Mouse (Mus musculus) limb, embryonic 15.5 days (tissue): ENCODE data around the gene Mgat5. TPM values are rescaled to one million over a fixed set of nuclear protein-coding genes. Genes with fewer than 3 reads are reported as not detected.

Source experiments
- ATAC-seq: fragments of 200-750 bp; cut with Nextera tagmentation; 2 replicates; pipeline ENCODE4 v1.8.0; 2017; ENCODE audit warnings: low read depth, moderate TSS enrichment; ENCODE audit not compliant: insufficient number of reproducible peaks, low FRiP score, low TSS enrichment
- H3K27ac ChIP-seq: fragments of 300-500 bp; sonication (generic); 2 replicates; pipeline ENCODE4 v1.5.1; 2015; ENCODE audit warnings: moderate library complexity, mild to moderate bottlenecking, inconsistent platforms
- H3K27me3 ChIP-seq: fragments of 300-500 bp; sonication (generic); 2 replicates; pipeline ENCODE4 v1.6.1; 2015; ENCODE audit warnings: inconsistent platforms
- H3K36me3 ChIP-seq: fragments of 300-500 bp; sonication (generic); 2 replicates; pipeline ENCODE4 v1.6.1; 2015; ENCODE audit warnings: inconsistent platforms
- H3K4me1 ChIP-seq: fragments of 300-500 bp; sonication (generic); 2 replicates; pipeline ENCODE4 v1.6.1; 2015; ENCODE audit warnings: inconsistent platforms
- H3K4me2 ChIP-seq: fragments of 300-500 bp; sonication (generic); 2 replicates; pipeline ENCODE4 v1.6.1; 2015; ENCODE audit warnings: mild to moderate bottlenecking, inconsistent platforms
- H3K4me3 ChIP-seq: fragments of 300-500 bp; sonication (generic); 2 replicates; pipeline ENCODE4 v1.5.1; 2015; ENCODE audit warnings: mild to moderate bottlenecking, inconsistent platforms
- H3K9ac ChIP-seq: fragments of 300-500 bp; sonication (generic); 2 replicates; pipeline ENCODE4 v1.6.1; 2015; ENCODE audit warnings: inconsistent platforms
- H3K9me3 ChIP-seq: fragments of 300-500 bp; sonication (generic); 2 replicates; pipeline ENCODE4 v1.6.1; 2016; ENCODE audit warnings: inconsistent platforms
- WGBS: fragments of 180-500 bp; shearing (Covaris S2); methylation state at CpG from one replicate; pipeline ENCODE4 v1.1.7; 2015; 5-methylcytosine and 5-hydroxymethylcytosine counted together
- polyA plus RNA-seq: library from polyadenylated mRNA; unstranded; fragments of >200 nt; fragmentation: Nextera tagmentation; extraction: Ambion mirVana; gene quantifications from 2 replicates; pipeline ENCODE4 v1.2.1, GENCODE M21; 2015

Mgat5 gene
- polyA plus RNA-seq, 1 experiment from 2014 or later, result 6.7 TPM

DNA sequence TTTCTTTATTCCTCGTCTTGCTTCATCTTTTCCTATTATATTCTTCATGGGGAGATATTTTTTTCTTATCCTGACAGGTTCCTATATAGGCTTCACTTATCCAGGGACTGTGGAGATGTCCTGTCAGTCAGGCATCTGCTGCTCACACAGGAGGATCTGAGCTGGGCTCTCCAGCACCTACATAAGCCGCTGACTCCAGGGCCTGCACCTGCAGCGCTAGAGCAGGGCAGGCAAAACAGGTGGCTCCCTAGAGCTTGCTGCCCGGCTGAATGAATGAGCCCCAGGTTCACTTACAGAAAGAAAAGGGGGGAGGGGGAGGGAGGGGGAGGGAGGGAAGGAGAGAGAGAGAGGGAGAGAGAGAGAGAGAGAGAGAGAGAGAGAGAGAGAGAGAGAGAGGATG is 175.3 kb downstream of the Mgat5 start:
- Histone ChIP-seq H3K9me3 (no peaks in the 10 kb centered on the region), H3K9ac (no peak overlapping the region), H3K36me3 (peaks cover 9% of the 10 kb centered on the region), H3K4me1 (peaks cover 4% of the 10 kb centered on the region), H3K4me2 (no peak overlapping the region), H3K27me3 (no peaks in the 10 kb centered on the region), H3K4me3 (no peak overlapping the region), H3K27ac (no peak overlapping the region)
- no peak for ATAC-seq
- 37% methylated on average over 4 of the region's 4 CpGs for WGBS

DNA sequence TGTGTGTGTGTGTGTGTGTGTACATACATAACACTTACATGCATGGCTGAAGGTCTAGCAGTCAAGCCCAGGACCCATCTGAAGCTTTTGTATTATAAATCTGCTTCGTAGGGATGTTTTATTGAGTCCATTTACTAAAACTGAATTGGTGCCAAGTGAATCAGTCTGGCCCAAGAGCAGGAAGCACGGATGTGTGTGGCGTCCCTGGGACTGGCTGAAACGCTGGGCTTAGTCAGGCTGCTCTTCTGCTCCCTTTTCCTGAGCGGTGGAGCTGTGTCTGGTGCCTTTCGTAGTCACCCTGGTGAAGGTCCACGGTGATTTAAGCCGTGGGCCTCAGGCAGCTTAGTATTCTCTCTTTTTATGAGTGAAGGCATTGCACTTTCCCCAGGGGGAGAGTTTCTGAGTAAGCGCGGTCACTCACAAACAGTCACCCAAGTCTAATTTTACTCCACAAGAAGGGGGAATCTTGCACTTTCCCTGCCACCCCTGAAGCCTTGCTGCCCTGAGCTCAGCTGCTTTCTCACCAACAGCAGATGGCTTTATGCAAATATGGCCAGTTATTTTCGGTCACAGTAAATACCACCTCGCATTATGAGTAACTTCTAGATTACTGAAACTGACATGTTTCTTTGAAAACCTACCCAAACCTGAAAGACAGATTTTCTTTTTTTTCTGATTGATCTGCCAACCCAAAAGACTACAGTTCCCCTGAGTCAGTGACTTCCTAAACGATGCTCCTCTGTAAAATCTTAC is 176.1 kb downstream of the Mgat5 start:
- H3K4me1 ChIP-seq, result peaks cover 4% of the 10 kb centered on the region
- H3K4me2 ChIP-seq, result no peak overlapping the region
- H3K9ac ChIP-seq, result no peak overlapping the region
- no peak overlapping the region for H3K4me3 ChIP-seq
- ATAC-seq, result no peak
- no peak overlapping the region for H3K27ac ChIP-seq
- no peaks in the 10 kb centered on the region for H3K9me3 ChIP-seq
- no peaks in the 10 kb centered on the region for H3K27me3 ChIP-seq
- WGBS, result 53% methylated on average over 13 of the region's 13 CpGs
- H3K36me3 ChIP-seq, result peaks cover 12% of the 10 kb centered on the region

DNA sequence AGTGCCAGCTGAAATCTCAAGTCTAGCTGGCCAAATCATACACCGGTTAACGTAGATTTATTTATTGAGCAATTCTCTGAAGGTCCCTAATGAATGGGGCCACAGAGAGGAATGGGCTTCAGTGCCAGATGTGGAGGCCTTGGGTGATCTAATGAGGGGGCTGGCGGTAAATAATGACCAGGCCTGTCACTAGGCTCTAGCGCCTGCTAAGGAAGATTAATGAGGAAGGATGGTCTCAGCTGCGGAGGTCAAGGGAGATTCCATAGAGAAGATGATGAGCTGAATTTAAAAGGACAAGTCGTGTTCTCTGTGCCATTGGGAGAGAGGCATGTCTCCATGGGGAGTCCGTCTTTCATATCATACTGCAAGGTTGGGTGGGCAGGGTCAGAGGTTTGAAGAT is 178.3 kb downstream of the Mgat5 start:
- H3K4me1 ChIP-seq, result peaks cover 8% of the 10 kb centered on the region
- H3K27ac ChIP-seq, result no peak overlapping the region
- H3K27me3 ChIP-seq, result no peaks in the 10 kb centered on the region
- 65% methylated on average over 7 of the region's 7 CpGs for WGBS
- peaks cover 12% of the 10 kb centered on the region for H3K36me3 ChIP-seq
- no peak overlapping the region for H3K9ac ChIP-seq
- no peak for ATAC-seq
- no peak overlapping the region for H3K4me2 ChIP-seq
- H3K4me3 ChIP-seq, result no peak overlapping the region
- no peaks in the 10 kb centered on the region for H3K9me3 ChIP-seq

DNA sequence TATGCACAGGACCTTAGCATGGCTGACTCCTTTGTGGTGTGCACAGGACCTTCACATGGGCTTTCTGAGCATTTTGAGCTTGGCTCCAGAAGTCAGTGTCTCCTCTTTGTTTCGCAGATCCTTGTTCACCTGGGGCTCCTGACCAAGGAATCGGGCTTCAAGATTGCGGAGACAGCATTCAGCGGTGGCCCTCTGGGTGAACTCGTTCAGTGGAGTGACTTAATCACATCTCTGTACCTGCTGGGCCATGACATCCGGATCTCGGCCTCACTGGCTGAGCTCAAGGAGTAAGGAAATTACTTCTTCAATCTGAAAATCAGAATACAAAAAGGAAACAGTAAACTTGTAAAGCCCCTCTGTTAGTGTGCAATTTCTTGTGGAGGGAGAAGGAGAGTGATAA is 182.4 kb downstream of the Mgat5 start:
- H3K27ac ChIP-seq, result no peak overlapping the region
- ATAC-seq, result no peak
- 0 out of 2 replicates have a peak, but pooled peaks cover 5% of the 10 kb centered on the region for H3K9me3 ChIP-seq
- WGBS, result 68% methylated on average over 7 of the region's 7 CpGs
- H3K9ac ChIP-seq, result no peak overlapping the region
- H3K4me1 ChIP-seq, result peaks cover 11% of the 10 kb centered on the region
- peaks cover 39% of the 10 kb centered on the region for H3K36me3 ChIP-seq
- no peak overlapping the region for H3K4me3 ChIP-seq
- H3K27me3 ChIP-seq, result no peaks in the 10 kb centered on the region
- no peak overlapping the region for H3K4me2 ChIP-seq

DNA sequence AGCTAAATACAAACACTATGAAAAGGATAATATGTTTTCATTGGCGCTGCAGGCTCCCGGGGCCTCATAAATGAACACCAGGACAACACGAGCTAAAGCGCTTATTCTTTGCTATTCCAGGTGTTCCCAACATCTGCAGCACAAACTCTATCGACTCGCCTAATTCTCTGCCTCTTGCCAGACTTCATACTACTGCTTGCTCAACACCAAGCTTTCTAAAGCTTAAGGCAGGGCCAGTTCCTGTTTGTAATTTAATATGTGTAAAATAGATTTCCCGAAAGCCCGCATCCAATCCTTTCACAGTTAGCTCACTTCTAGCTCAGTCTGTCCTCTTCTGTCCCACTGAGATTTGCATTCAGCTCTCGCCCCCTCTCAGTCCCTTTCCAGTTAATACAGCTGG is 182.8 kb downstream of the Mgat5 start:
- Histone ChIP-seq H3K4me3 (no peak overlapping the region), H3K27ac (no peak overlapping the region), H3K4me2 (no peak overlapping the region), H3K9ac (no peak overlapping the region), H3K36me3 (peaks cover 42% of the 10 kb centered on the region), H3K9me3 (0 out of 2 replicates have a peak, but pooled peaks cover 5% of the 10 kb centered on the region), H3K4me1 (peaks cover 11% of the 10 kb centered on the region), H3K27me3 (no peaks in the 10 kb centered on the region)
- no peak for ATAC-seq
- WGBS, result 48% methylated on average over 9 of the region's 9 CpGs

DNA sequence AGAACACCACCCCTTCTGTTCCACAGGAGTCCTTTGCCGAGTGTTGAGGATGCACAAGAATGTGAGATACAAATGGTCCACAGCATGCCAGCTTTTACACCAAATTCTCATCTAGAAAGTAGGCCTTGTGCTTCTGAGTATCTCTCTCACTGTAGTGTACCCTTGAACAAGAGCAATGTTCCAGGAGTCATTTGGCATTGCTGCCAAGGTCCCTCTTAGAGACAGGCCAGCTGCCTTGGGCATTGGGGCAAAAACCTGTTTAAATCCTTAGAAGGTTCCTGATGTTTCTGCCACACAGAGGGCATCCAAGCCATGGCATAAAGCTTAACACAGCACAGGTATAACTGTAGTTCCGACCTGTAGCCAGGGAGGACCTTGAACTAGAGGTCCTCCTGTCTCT is 189.9 kb downstream of the Mgat5 start:
- WGBS, result 86% methylated on average over 2 of the region's 2 CpGs
- H3K4me2 ChIP-seq, result no peak overlapping the region
- H3K36me3 ChIP-seq, result peaks cover 22% of the 10 kb centered on the region
- no peak for ATAC-seq
- H3K9me3 ChIP-seq, result 0 out of 2 replicates have a peak, but pooled peaks cover 5% of the 10 kb centered on the region
- no peak overlapping the region for H3K4me3 ChIP-seq
- H3K9ac ChIP-seq, result no peak overlapping the region
- H3K27me3 ChIP-seq, result no peaks in the 10 kb centered on the region
- H3K4me1 ChIP-seq, result peaks cover 11% of the 10 kb centered on the region; the same call in 1 of the 2 replicates
- no peak overlapping the region for H3K27ac ChIP-seq

DNA sequence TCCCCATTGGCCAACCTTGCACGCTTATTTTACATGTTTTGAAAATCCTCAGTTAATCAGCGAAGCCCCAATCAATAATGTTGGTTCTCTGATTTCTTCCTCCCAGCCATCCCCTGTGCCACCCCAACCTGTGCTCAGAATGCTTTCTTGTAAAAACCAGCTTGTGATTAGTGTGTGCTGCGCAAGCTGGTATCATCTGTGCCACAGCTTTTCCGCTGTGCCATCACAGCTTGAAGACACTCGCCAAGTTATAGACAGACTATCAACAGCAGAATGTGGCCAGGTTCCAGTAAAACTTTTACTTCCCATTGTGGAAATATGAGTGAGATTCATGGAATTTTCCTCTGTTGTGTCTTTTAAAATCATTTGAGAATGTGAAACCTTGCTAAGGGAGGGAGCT is 190.9 kb downstream of the Mgat5 start:
- peaks cover 15% of the 10 kb centered on the region; the same call in 1 of the 2 replicates for H3K4me1 ChIP-seq
- H3K9ac ChIP-seq, result no peak overlapping the region
- no peak overlapping the region for H3K27ac ChIP-seq
- 75% methylated on average over 5 of the region's 5 CpGs for WGBS
- no peak for ATAC-seq
- peaks cover 12% of the 10 kb centered on the region for H3K36me3 ChIP-seq
- H3K27me3 ChIP-seq, result no peaks in the 10 kb centered on the region
- 0 out of 2 replicates have a peak, but pooled peaks cover 5% of the 10 kb centered on the region for H3K9me3 ChIP-seq
- H3K4me3 ChIP-seq, result no peak overlapping the region
- H3K4me2 ChIP-seq, result no peak overlapping the region

DNA sequence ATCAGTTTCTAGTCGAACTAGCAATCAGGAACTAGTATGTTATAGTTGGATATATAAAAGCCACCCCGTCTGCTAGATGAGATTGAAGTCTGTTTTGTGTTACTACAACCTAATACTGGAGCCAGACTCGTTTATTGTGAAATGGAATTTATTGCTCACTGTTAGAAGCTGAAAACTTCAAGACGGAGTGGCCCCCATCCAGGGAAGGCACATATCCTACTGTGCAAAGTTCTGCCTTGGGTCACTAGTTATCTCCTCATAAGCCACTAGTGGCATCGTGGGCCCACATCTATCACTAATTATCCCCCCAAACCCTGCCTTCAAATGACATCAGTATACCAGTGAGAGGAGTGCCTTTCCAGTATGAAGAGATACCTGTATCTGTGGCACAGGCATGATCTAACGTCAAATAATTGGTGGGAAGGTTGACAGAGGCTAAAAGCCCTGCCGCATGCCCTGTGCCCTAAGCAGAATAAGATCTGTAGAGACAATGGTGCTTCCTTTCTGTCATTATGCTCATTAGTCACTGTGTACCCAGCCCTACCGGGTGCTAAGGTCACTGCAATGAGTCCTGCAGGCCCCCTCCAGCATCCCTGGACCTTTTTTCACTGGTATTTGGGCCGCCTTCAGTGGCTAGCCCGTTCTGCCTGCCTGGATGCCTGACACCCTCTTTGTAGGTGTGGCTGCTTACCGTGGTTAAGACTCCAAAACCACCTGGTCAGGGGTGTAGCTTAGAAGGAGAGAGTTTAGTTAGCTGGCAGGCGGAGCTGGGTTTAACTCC is 191.9 kb downstream of the Mgat5 start:
- WGBS, result 51% methylated on average over 12 of the region's 12 CpGs
- no peak overlapping the region for H3K9ac ChIP-seq
- no peak overlapping the region for H3K4me2 ChIP-seq
- H3K9me3 ChIP-seq, result no peaks in the 10 kb centered on the region
- H3K4me3 ChIP-seq, result no peak overlapping the region
- no peaks in the 10 kb centered on the region for H3K27me3 ChIP-seq
- peaks cover 6% of the 10 kb centered on the region for H3K36me3 ChIP-seq
- no peak for ATAC-seq
- peaks cover 15% of the 10 kb centered on the region; the same call in 1 of the 2 replicates for H3K4me1 ChIP-seq
- no peak overlapping the region for H3K27ac ChIP-seq

DNA sequence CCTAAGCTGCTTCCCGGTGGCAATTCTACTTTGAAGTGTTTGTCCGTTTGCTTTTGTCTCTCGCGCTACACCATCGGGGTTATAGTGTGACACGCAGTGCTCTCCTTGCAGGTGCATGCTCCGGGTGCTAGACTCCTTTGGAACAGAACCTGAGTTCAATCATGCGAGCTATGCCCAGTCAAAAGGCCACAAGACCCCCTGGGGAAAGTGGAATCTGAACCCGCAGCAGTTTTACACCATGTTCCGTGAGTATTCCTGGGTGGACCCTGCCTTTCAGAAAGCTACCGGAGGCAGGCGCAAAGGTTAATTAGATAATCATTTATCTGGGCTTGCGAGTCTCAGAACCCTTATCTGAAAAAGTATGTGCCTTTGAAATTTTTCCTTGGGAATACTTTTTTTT is 192.6 kb downstream of the Mgat5 start:
- no peaks in the 10 kb centered on the region for H3K27me3 ChIP-seq
- peaks cover 6% of the 10 kb centered on the region; the same call in 1 of the 2 replicates for H3K36me3 ChIP-seq
- no peak for ATAC-seq
- no peak overlapping the region for H3K9ac ChIP-seq
- H3K9me3 ChIP-seq, result no peaks in the 10 kb centered on the region
- no peak overlapping the region for H3K4me3 ChIP-seq
- no peak overlapping the region for H3K4me2 ChIP-seq
- peaks cover 15% of the 10 kb centered on the region; the same call in 1 of the 2 replicates for H3K4me1 ChIP-seq
- H3K27ac ChIP-seq, result no peak overlapping the region
- 78% methylated on average over 13 of the region's 13 CpGs for WGBS

DNA sequence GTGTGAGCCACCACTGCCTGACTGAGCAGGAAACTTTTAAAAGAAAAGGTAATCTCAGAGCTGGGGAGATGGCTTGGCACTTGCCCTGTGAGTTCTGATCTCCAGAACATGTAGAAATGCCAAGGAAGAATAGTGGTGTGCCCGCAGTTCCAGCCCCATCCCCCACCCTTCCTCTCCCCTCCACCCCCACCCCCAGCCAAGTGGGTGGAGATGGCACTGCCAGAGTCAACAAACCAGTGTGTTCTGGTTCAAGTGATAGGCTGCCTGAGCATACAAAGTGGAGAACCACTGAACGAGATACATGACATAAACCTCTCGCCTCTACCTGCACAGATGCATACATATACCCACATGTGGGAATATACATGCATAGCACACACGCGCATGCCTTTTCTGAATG is 193.4 kb downstream of the Mgat5 start:
- no peaks in the 10 kb centered on the region for H3K27me3 ChIP-seq
- H3K9ac ChIP-seq, result no peak overlapping the region
- H3K4me3 ChIP-seq, result no peak overlapping the region
- no peak overlapping the region for H3K4me2 ChIP-seq
- H3K36me3 ChIP-seq, result peaks cover 3% of the 10 kb centered on the region; the same call in 1 of the 2 replicates
- WGBS, result 78% methylated on average over 5 of the region's 5 CpGs
- H3K27ac ChIP-seq, result no peak overlapping the region
- ATAC-seq, result no peak
- peaks cover 15% of the 10 kb centered on the region; the same call in 1 of the 2 replicates for H3K4me1 ChIP-seq
- H3K9me3 ChIP-seq, result no peaks in the 10 kb centered on the region

DNA sequence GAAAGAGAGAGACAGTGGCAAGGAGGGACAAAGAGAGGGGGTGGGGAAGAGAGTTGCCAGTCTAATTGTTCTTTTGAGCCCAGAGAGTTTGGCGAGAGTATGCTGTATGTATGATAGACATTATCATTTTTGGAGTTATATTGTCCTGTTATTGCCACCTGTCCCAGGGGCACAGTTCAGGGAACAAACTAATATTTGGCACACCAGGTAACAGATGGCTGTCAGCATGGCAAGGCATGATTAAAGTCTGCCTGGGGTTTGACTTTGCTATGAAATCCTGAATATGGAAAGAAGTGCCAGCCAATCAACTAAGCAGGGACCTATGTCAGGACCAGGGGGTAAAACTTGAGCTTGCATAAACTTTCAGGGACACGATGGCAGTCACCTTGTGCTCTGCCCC is 195.4 kb downstream of the Mgat5 start:
- peaks cover 3% of the 10 kb centered on the region; the same call in 1 of the 2 replicates for H3K36me3 ChIP-seq
- H3K4me1 ChIP-seq, result peaks cover 15% of the 10 kb centered on the region; the same call in 1 of the 2 replicates
- ATAC-seq, result no peak
- H3K4me2 ChIP-seq, result no peak overlapping the region
- H3K27me3 ChIP-seq, result no peaks in the 10 kb centered on the region
- no peaks in the 10 kb centered on the region for H3K9me3 ChIP-seq
- no peak overlapping the region for H3K4me3 ChIP-seq
- no peak overlapping the region for H3K9ac ChIP-seq
- 64% methylated on average over 2 of the region's 2 CpGs for WGBS
- H3K27ac ChIP-seq, result peak overlapping the region; percentile 54

DNA sequence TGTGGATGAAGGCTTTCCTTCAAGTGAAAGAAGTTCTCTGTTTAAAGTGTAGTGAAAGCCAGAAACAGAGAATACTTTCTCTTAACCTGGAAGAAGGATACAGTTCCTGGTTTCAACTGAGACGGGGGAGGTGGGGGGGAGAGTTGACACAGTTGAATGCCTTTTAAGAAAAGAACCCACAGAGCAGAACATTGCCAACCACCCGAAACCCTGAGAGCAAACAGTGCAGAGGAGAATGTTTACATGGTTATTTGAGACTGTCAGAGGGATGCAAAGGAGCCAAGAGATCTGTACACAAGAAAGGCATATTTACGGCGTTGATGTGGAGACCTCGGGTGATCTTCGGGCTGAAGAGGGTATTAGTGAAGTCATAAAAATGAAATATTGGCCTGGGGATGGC is 195.9 kb downstream of the Mgat5 start:
- no peak overlapping the region for H3K4me2 ChIP-seq
- H3K4me3 ChIP-seq, result no peak overlapping the region
- peaks cover 3% of the 10 kb centered on the region; the same call in 1 of the 2 replicates for H3K36me3 ChIP-seq
- WGBS, result 49% methylated on average over 6 of the region's 6 CpGs
- no peak for ATAC-seq
- no peak overlapping the region for H3K9ac ChIP-seq
- no peaks in the 10 kb centered on the region for H3K27me3 ChIP-seq
- H3K4me1 ChIP-seq, result peaks cover 15% of the 10 kb centered on the region; the same call in 1 of the 2 replicates
- H3K9me3 ChIP-seq, result no peaks in the 10 kb centered on the region
- H3K27ac ChIP-seq, result no peak overlapping the region; the same call in 1 of the 2 replicates
